Mouse (Mus musculus) left cerebral cortex, postnatal 14 days (tissue): ENCODE results near the gene Boc. TPM values are rescaled to one million over a fixed set of nuclear protein-coding genes. Genes with fewer than 3 reads are reported as not detected.
A peak's percentile ranks its signal among the peaks of the same experiment; 100 is the strongest.

Experiments
- DNase-seq, 2 experiments: peaks; one replicate each; pipeline ENCODE4 v3.0.0; 2021 to 2022; ENCODE audit warnings: low spot score in 2 of 2, mixed read lengths in 1 of 2
- intact Hi-C: fragments of 180-260 bp; cut with DNase I; formaldehyde crosslinking; loops from one replicate; pipeline ENCODE4 v1.15.1; 2025
- long read RNA-seq, 2 experiments: library from polyadenylated mRNA; stranded (forward); transcript quantifications; one replicate each; pipeline ENCODE4 v2.0.0; 2021
- total RNA-seq, 2 experiments: library from RNA; stranded (reverse); gene quantifications; 2 replicates each; pipeline ENCODE4 v1.2.3; 2021

Boc gene
- 10 to 100 TPM; 19.5 to 23.9 TPM for total RNA-seq
- long read RNA-seq, experiment 1, full-length matches to known transcripts, result 1 of 18 reads
- long read RNA-seq, experiment 1, partial matches to known transcripts, result 5 of 18 reads
- long read RNA-seq, experiment 1, other reads (novel, unspliced or antisense), result 12 of 18 reads
- long read RNA-seq, experiment 2, full-length matches to known transcripts, result 1 of 15 reads
- long read RNA-seq, experiment 2, partial matches to known transcripts, result 5 of 15 reads
- long read RNA-seq, experiment 2, other reads (novel, unspliced or antisense), result 9 of 15 reads

DNA sequence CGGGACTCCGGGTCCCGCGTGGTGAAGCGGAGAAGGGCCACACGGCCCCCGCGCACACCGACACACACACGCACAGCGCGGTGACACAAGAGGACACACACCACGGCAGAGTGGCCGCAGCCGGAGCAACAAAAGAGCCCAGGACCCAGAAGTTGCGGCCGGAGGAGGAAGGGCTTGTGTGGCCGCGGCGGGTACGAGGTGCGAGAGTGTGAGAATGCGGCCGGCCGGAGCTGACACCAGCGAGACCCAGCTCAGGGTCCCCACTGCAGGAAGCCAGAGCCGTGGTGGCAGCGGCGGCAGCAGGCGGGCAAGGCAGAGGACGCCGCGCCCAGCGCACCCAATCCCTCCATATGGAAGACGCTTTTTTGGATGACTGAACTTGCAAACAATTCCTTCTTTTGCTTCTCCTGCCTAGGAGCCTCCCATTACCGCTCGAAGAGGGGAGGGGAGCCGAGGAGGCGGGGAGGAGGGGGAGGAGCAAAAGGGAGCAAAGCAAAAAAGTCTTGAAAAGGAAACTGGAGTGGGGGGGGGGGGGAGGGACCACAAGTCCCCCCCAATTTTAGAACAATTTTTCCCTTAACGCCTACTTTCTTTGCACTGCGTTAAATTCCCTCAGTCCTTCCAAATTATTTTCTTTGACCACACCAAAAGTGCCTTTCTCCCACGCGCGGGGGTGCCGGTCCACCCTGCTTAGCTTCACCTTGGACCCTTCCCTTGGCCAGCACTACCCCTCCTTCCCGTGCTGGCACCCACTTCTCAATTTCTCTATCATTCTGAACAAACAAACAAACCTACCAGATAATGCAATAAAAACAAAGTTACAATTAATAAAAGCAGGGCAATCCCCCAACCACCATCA lies at the start of gene Boc:
Gene Boc, minus strand, starts transcription at position 427 of the 859 bp plus-strand sequence.
- intact Hi-C loops, result loop anchor here (5.0 kb wide), 1 partner anchor 66 kb away; no protein-coding TSS in a partner anchor
- peak in 1 of 2 experiments; percentile 72 for DNase-seq

DNA sequence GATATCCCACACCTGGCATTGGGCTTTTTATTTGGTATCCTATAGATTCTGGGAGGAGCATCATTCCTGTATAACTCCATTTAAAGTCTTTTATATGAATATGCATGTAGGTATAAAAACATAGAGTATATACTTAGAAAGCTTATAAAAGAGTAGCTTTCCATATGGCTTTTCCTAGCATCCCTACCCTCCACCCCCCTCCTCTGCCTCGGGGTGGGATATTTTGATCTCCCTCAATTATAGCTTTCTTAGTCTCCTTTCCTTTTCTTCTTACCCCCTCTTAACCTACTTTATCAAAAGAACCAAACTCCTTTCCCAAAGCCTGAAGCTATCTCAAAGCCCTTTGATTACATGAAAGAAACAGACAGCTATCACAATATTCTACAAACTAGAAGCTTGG lies 47.9 kb upstream of the Boc start:
- intact Hi-C loops, result no loop called here
- no peak for DNase-seq

DNA sequence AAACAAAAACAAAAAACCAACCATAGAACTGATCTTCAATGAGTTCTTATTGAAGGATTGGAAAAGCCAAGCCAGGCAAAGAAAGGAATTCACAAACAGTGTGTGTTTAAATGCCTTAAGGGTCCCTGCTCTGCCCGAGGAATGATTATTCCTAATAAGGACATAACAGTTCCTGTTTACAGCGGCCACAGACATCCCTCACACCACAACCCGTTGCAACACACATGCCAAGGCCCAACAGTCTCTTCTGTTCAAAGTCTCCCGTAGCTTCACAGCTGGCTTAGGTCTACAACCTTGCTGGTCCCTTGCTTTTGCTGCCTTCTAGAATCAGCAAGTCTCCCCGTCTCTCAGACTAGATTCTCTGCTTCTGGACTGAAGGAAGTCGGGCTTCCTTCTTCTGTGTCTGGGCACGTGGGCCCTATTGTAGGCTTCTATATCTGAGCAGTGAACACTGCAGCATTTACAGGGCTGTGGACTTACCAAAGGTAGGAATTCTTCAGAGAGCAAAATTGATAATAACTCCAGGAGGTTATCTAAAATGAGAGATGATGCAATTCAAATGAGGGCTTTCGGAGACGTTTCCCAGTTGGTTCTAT lies 45.4 kb upstream of the Boc start:
- no peak for DNase-seq
- intact Hi-C loops, result no loop called here

DNA sequence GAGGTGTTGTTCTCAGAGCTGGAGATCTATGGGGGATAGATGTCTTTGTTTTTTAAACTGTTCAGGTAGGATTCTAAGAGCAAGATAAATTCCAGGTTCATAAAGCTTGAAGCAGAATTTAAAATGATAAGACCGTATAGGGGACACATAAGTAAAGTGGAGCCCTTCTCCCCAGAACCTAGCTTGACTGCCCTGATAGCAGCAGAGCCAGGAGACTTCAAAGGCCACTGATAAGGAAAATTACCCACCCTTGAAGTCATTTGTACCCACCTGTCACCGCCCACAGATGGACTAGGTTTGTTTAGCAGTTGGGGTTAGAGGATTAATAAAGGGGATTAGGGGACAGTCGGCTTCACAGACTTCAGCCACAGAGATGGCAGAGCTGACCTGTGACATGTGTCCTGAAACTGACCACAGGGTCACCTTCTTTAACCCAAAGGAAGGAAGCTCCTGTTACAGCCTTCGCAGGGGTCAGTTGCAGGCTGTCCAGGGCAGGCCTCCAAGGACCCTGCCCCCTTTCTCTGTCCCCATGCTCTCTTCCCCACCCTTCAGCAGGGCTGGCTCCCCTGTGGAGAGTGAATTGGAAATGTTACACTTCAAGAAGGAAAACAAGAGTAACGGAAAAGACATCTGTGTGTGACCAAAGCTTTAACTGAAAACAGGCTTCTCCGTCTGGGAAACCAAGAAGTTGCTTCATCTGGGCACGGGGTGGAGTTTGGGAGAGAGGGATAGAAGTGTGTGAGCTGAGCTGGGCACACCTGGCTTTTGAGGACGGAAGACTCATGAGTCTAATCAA lies 43.5 kb upstream of the Boc start:
- DNase-seq, result no peak
- intact Hi-C loops, result no loop called here

DNA sequence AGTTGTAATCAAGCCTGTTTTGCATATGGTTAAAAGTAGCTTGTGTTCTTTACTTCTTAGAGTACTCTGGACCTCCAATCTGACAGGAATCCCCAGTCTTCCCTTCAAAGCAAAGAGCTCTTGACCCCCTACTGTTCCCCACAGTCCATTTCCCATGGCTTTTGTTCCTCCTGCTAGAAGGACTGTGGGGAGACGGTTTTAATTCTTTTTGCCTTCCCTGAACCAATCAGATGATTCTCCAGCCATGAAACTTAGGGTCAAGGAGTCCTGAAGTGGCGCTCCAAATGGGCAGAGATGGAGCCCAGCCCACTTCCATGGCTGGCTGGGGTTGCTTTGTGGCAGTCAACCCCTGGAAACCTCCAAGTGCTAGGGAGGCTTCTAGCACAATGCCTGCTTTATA lies 42.5 kb upstream of the Boc start:
- intact Hi-C loops, result no loop called here
- DNase-seq, result no peak

DNA sequence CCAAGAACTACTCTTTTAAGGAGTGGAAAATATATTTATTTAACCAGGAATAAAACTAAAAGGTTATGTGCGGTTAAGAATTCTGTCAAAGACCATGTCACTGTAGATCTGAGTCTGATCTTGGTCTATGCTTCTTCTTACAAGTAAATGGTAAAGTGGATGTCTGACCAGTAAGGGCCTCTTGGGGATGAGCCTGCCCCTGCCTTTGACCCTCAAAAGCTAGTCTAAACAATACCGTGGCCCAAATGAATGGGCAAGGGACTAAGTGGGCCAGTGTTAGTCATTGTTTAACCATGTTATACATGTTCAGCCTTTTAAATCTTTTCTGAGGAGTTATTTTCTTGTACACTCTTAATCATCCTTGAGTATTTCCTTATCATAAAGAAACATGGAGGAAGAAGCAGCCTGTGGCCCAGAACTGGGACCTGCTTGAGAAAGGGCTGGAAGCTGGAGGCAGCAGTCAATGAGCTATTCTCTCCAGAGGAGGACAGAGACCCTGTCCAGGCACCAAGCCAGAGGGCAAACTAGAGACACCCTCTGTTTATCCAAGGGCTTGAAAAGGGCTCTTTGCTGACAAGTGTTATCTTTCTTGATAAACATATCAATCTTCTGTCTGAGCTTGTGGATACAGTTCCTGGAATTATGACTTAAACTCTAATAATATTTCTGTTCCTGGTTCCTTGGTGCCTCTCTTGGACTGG lies 38.6 kb upstream of the Boc start:
- intact Hi-C loops, result no loop called here
- no peak for DNase-seq

DNA sequence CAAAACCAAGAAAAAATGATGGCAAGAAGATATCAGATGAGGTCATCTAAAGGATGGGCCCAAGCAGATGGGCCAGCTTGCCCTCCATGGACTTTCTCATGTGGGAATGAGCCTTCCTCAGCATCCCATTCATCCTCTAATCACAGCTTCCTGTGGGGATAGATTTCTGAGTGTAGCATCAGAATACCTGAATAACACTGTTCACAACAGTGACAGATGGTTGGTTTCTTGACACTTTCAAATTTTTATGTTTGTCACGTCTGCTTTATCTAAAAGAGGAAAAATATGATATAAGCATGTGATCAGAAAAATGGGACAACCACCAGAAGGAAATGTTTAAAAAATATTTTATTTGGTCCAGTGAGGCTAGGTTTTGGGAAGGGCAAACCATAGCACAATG lies 30.8 kb upstream of the Boc start:
- intact Hi-C loops, result no loop called here
- DNase-seq, result no peak

DNA sequence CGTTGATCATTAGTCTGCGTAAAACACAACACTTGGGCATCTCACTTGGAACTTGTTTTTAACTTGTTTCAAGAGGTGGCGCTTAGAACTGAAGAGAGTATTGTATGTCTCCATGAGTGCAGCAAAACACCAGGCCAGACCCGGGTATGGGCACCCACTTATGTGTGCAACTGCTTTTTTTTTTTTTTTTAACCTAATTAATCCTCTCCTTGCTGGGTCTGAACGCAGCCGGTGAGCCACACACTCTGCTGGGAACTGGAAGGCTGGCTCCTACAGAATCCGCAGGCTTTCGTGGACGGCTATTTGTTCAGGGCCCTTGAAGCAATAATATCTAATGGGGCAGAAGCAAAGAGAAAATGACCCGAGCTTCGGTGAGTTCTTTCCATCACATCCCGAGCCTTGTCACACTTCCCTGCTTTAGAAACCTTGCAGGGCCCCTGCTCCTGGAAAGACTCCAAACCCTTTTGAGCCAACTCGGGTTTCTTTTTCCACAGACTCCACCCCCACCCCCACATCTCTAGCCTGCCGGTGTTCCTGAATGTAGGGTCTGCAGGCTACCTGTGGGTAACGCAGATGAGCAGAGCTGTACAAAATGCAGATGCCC lies 20.8 kb upstream of the Boc start:
- no peak for DNase-seq
- intact Hi-C loops, result no loop called here

DNA sequence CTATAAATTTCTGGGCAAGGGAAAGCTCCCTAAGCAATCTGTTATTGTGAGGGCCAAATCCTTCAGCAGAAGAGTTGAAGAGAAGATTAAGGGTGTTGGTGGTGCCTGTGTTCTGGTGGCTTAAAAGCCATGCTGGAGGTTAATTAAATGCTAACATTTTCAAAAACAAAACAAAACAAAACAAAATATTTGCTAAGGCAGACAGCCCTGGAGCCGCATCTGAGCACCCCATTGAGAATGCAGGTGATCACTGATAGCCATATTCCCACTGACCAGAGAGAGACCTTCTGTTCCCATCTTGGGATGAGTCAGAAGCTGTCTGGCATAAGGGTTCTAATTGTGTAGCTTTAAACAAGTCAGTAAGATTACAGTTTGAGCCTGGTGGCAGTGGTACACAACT lies 19.9 kb upstream of the Boc start:
- no peak for DNase-seq
- intact Hi-C loops, result no loop called here

DNA sequence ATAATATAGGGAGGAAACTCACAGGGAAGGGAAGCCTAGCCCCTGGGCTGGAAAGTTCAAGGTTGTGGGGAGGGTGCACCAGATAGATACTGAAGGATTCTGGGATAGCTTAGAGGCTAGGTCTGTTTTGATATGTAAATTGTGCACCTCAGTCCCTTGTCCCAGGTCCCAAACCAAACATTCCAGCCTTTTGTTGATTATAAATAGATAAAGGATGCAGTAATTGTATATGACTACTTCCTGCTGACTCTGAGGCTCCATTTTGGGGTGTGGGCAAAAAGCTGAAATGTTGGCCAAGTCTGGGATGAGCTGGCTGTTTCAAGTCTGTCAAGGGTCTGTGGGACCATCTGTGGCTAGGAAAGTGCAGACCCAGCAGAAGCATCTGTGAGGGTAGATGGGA lies 9.4 kb upstream of the Boc start:
- intact Hi-C loops, result no loop called here
- DNase-seq, result no peak

DNA sequence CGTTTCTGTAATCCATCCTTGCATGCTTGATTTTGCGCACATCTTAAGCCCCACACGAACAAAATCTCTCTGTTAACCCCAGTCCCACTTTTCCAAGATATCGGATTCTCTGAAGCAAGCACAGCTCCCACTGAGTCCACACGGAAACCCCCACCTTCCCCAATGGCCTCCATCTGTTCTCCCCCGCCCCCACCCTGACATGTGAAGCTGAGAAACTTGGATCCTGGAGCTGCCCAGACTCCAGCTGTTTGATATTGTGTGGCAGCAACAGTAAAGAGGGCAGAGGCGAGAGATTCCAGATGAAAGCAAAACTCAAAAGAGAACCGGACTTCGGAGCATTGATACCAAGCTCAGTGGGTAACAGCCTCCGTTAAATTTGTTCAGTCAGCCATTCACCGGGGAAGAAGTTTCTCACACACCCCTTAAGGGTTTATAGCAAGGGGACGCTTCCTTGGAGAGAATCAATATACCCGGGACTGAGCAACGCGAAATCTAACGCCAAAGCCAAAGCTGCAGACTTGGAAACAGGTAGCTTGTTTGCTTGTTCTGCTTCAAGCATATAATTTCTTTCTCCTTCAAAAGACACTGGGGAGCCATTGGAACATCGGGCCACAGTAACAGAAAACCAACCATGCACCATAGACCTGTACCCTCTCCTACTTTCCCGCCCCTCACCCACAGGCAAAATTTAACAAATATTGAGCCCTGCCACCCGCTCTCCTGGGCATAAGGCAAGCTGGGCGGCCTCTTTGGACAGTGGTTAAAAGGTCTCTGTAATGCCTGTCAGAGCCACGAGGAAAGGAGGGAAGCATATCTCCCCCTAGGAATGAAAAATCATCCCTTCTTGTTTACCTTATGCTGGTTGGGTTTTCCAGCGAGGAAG lies 6.9 kb upstream of the Boc start:
- intact Hi-C loops, result no loop called here
- DNase-seq, result no peak

DNA sequence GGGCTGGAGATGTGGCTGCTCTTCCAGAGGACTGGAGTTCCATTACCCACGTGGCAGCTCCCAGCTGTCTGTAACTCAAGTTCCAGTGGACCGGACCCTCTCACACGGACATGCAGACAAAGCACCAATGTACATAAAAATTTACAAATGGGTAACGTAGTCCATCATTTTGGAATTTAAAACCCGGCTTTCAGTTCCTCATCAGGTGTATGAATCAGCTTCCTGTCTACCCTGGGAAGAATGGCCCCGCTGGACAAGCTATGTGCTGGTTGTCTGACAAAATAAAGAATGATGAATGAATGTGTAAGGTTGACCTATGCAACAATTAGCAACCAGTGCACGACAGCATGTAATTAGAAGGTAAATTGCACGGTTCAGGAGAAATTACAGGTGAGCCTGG lies 5.7 kb upstream of the Boc start:
- no peak for DNase-seq
- intact Hi-C loops, result no loop called here

DNA sequence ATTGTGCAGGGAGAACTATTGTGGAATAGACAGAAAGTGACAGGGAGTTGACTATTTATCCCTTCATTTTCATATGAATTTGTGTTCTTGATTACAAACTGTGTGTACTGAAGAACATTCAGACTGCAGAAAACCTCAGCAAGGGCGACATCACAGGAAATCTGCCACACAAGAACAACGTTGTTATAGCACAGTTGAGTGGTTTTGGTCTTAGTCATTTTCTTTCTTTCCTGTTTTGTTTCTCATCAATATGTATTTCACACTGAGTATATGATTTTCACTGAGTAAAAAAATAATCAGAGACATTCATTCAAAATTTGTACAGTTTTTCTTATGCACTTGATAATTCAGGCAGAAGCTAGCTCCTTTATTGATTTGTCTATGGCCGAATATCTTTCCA lies 3.4 kb upstream of the Boc start:
- no peak for DNase-seq
- intact Hi-C loops, result no loop called here

DNA sequence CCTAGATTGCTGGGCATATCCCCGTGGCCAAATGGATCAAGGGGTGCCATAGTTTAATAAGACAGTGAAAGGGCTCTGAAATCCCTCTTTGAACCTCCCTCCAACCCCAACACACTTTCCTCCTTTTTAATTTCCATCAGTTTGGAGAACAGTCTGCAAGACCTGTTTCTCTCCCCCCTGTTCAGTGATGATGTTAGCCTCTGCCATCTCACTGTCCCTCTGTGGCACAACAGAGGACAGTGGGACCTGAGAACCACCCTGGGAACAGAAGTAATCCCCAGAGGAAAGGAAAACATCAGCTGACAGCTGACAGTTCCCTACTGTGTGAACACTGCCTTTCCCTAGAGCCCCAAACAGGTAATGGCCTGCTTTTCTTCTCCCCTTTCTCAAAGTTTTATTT lies 1.5 kb upstream of the Boc start:
- DNase-seq, result no peak
- intact Hi-C loops, result no loop called here

DNA sequence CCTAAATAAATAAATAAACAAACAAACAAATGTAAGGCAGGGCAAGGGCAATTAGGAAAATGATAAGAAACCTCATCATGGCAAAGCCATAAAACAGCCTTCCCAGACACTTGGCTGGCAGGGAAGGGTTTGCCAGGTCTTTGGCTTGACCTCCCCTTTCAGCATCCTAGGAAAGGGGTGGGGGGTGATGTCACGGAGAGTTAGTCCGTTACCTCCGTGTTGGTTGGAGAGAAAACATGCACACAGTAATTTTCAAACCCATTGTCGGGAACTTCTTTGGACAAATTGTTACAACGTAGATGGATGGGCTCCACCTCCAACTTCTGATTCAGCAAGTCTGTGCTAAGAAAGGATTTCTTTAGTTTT lies 616 bp upstream of the Boc start:
- DNase-seq, result no peak

DNA sequence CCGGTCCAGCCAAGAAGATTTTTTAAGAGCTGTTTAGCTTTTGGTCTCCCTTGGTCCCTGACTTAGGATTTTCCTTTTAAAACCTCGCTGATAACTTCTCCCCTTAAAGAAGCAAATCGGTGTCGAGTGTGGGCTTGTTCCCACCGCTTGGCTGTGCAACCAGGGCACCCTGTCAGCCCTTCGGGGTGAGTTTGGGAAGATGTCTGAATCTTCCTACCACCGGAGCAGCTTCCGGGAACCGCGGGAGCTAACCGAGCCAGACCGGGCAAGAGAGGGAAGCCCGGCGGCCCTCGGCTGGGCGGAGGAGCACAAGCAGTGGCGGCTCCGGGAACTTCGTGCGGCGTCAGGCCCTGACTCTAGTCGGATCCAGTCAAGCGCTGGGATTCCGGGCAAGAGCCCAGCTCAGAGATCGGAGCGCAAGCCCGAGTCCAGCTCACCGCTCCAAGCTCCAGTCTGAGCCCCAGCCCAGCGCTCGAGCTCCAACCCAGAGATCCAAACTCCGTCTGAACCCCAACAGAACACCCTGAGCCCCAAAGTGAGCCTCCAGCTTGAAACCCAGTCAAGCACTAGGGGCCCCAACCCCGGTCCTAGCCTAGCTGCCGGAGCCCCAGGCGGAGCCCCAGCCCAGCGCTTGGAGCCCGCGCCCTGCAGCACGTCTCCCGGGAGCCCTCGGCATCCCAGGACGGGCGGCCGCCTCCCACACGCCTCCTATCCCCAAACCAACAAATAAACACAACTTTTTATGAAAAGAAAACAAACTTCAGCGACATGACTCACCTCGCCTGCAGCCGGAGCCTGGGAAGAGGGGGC lies 831 bp downstream of the Boc start:
- intact Hi-C loops, result loop anchor here (5.0 kb wide), 1 partner anchor 66 kb away; no protein-coding TSS in a partner anchor
- DNase-seq, result peak; percentile 56 to 65

More for the DNA sequence above, 616 bp upstream of the Boc start:
- intact Hi-C loops, result loop anchor here (5.0 kb wide), 1 partner anchor 67 kb away; no protein-coding TSS in a partner anchor

DNA sequence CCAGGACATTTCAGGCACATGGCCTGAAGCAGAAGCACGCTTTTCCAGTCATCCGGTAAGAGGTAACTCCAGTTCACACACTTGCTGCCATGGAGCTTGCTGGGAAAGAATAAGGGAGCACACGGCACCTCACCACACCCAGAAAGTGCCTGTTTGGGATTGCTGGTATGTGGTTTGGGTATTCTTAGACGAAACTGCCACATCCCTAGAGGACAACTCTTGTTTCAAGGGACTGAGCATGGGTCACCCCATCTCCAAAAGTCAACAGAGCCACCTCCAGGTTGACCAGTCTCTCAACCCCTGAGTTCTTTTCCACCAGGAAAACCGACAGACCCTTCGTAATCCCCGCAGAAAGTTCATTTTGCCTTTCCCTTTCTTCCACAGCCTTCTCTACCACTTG lies 1.6 kb downstream of the Boc start:
- DNase-seq, result no peak
- intact Hi-C loops, result loop anchor here (5.0 kb wide), 1 partner anchor 65 kb away; no protein-coding TSS in a partner anchor
